Mouse (Mus musculus): ENCODE measurements at regions not wholly inside any gene's neighbourhood (a gene's known extent, or its start where the extent isn't known, plus 50 kb on each side); places are given as distances from the start of the nearest gene placed in this dataset.
A peak's percentile ranks its signal among the peaks of the same experiment; 100 is the strongest.

- WGBS, result 70% methylated on average over 2 of the region's 2 CpGs
- TF ChIP-seq POLR2A (IDR thresholded peaks at IDR 0.05; ENCODE audit: low read depth, low read length), result no peak
- no peak for TF ChIP-seq CTCF (conservative IDR thresholded peaks at IDR 0.05; ENCODE audit: insufficient read depth, insufficient read length, low read depth, low read length)
- no peak overlapping the region for H3K4me3 ChIP-seq (ENCODE audit: insufficient read depth, low read depth, low read length)
- DNase-seq, result no peak
- no peaks in the 10 kb centered on the region for H3K36me3 ChIP-seq (ENCODE audit: control insufficient read depth, insufficient read depth, low read length)
- no peaks in the 10 kb centered on the region for H3K27me3 ChIP-seq (replicated peaks; ENCODE audit: control insufficient read depth, insufficient read depth, low read length)
- H3K27ac ChIP-seq (ENCODE audit: insufficient read depth, low read depth, low read length), result no peak overlapping the region
- H3K4me1 ChIP-seq (ENCODE audit: control insufficient read depth, insufficient read depth, low read length), result no peaks in the 10 kb centered on the region
These were observed 143.3 kb downstream of the Cxxc4 start for GRCm38 (mm10) chr3:134379549-134379948.

- DNase-seq, result peak; percentile 17
- Histone ChIP-seq H3K27ac (ENCODE audit: insufficient read depth, low read depth, low read length) (no peak overlapping the region), H3K4me3 (ENCODE audit: insufficient read depth, low read depth, low read length) (no peak overlapping the region), H3K36me3 (ENCODE audit: control insufficient read depth, insufficient read depth, low read length) (no peaks in the 10 kb centered on the region), H3K27me3 (replicated peaks; ENCODE audit: control insufficient read depth, insufficient read depth, low read length) (no peaks in the 10 kb centered on the region), H3K4me1 (ENCODE audit: control insufficient read depth, insufficient read depth, low read length) (no peaks in the 10 kb centered on the region)
- WGBS, result 69% methylated on average over 4 of the region's 4 CpGs
- TF ChIP-seq CTCF (conservative IDR thresholded peaks at IDR 0.05; ENCODE audit: insufficient read depth, insufficient read length, low read depth, low read length), result no peak
- no peak for TF ChIP-seq POLR2A (IDR thresholded peaks at IDR 0.05; ENCODE audit: low read depth, low read length)
These were observed 154.4 kb downstream of the Cxxc4 start for GRCm38 (mm10) chr3:134390472-134391336.

- WGBS, result 54% methylated on average over 4 of the region's 4 CpGs
These were observed 164.3 kb downstream of the Cxxc4 start for GRCm38 (mm10) chr3:134400395-134401090.

GRCm38 (mm10) chr3:134415606-134416328 lies 179.5 kb downstream of the Cxxc4 start:
- 58% methylated on average over 17 of the region's 17 CpGs for WGBS
- no peak overlapping the region for H3K4me3 ChIP-seq (ENCODE audit: insufficient read depth, low read depth, low read length)
- H3K4me1 ChIP-seq (ENCODE audit: control insufficient read depth, insufficient read depth, low read length), result no peaks in the 10 kb centered on the region
- no peaks in the 10 kb centered on the region for H3K36me3 ChIP-seq (ENCODE audit: control insufficient read depth, insufficient read depth, low read length)
- no peak for DNase-seq
- TF ChIP-seq POLR2A (IDR thresholded peaks at IDR 0.05; ENCODE audit: low read depth, low read length) (no peak), CTCF (conservative IDR thresholded peaks at IDR 0.05; ENCODE audit: insufficient read depth, insufficient read length, low read depth, low read length) (no peak)
- no peak overlapping the region for H3K27ac ChIP-seq (ENCODE audit: insufficient read depth, low read depth, low read length)
- H3K27me3 ChIP-seq (replicated peaks; ENCODE audit: control insufficient read depth, insufficient read depth, low read length), result no peaks in the 10 kb centered on the region

More at GRCm38 (mm10) chr3:134400395-134401090, 164.3 kb downstream of the Cxxc4 start:
- no peak for TF ChIP-seq CTCF (conservative IDR thresholded peaks at IDR 0.05; ENCODE audit: insufficient read depth, insufficient read length, low read depth, low read length)
- TF ChIP-seq POLR2A (IDR thresholded peaks at IDR 0.05; ENCODE audit: low read depth, low read length), result no peak
- Histone ChIP-seq H3K27ac (ENCODE audit: insufficient read depth, low read depth, low read length) (no peak overlapping the region), H3K4me1 (ENCODE audit: control insufficient read depth, insufficient read depth, low read length) (no peaks in the 10 kb centered on the region), H3K4me3 (ENCODE audit: insufficient read depth, low read depth, low read length) (no peak overlapping the region), H3K27me3 (replicated peaks; ENCODE audit: control insufficient read depth, insufficient read depth, low read length) (no peaks in the 10 kb centered on the region), H3K36me3 (ENCODE audit: control insufficient read depth, insufficient read depth, low read length) (no peaks in the 10 kb centered on the region)
- no peak for DNase-seq

- Histone ChIP-seq H3K4me3 (ENCODE audit: insufficient read depth, low read depth, low read length) (no peak overlapping the region), H3K36me3 (ENCODE audit: control insufficient read depth, insufficient read depth, low read length) (no peaks in the 10 kb centered on the region), H3K4me1 (ENCODE audit: control insufficient read depth, insufficient read depth, low read length) (no peaks in the 10 kb centered on the region), H3K27me3 (replicated peaks; ENCODE audit: control insufficient read depth, insufficient read depth, low read length) (no peaks in the 10 kb centered on the region), H3K27ac (ENCODE audit: insufficient read depth, low read depth, low read length) (no peak overlapping the region)
- 76% methylated on average over 3 of the region's 3 CpGs for WGBS
- no peak for DNase-seq
- TF ChIP-seq CTCF (conservative IDR thresholded peaks at IDR 0.05; ENCODE audit: insufficient read depth, insufficient read length, low read depth, low read length) (no peak), POLR2A (IDR thresholded peaks at IDR 0.05; ENCODE audit: low read depth, low read length) (no peak)
These were observed 191.3 kb downstream of the Cxxc4 start for GRCm38 (mm10) chr3:134427633-134428032.

GRCm38 (mm10) chr3:134466611-134467010 lies 230.3 kb downstream of the Cxxc4 start:
- H3K4me3 ChIP-seq (ENCODE audit: insufficient read depth, low read depth, low read length), result no peak overlapping the region
- H3K27me3 ChIP-seq (replicated peaks; ENCODE audit: control insufficient read depth, insufficient read depth, low read length), result no peaks in the 10 kb centered on the region
- no peaks in the 10 kb centered on the region for H3K36me3 ChIP-seq (ENCODE audit: control insufficient read depth, insufficient read depth, low read length)
- TF ChIP-seq CTCF (conservative IDR thresholded peaks at IDR 0.05; ENCODE audit: insufficient read depth, insufficient read length, low read depth, low read length), result no peak
- no peak for TF ChIP-seq POLR2A (IDR thresholded peaks at IDR 0.05; ENCODE audit: low read depth, low read length)
- DNase-seq, result no peak
- WGBS, result 64% methylated on average over 1 of the region's 1 CpGs
- H3K4me1 ChIP-seq (ENCODE audit: control insufficient read depth, insufficient read depth, low read length), result no peaks in the 10 kb centered on the region
- no peak overlapping the region for H3K27ac ChIP-seq (ENCODE audit: insufficient read depth, low read depth, low read length)

Measured in kidney, adult 2 months (tissue).